Mouse (Mus musculus): Measurements from ENCODE around the gene Mrpl37. TPM values are rescaled to one million over a fixed set of nuclear protein-coding genes. Genes with fewer than 3 reads are reported as not detected.

The Mrpl37 gene
- polyA plus RNA-seq, 1 experiment from 2014 or later = 38.6 TPM

- no peak overlapping the region for H3K9ac ChIP-seq (replicated peaks)
- no peak for DNase-seq
Observed at GRCm38 (mm10) chr4:107006229-107006628, 60.4 kb downstream of the Mrpl37 start.

More at GRCm38 (mm10) chr4:107006229-107006628, 60.4 kb downstream of the Mrpl37 start:
- H3K27ac ChIP-seq (ENCODE audit: low read depth) = no peak overlapping the region
- no peak for ATAC-seq
- TF ChIP-seq CTCF (IDR thresholded peaks at IDR 0.05; ENCODE audit: low read depth) = no peak
- TF ChIP-seq EP300 (IDR thresholded peaks at IDR 0.05; ENCODE audit: low read depth) = no peak
- no peak overlapping the region for H3K4me3 ChIP-seq (ENCODE audit: low read depth, low read length)
- H3K4me1 ChIP-seq (ENCODE audit: insufficient read depth) = peaks cover 37% of the 10 kb centered on the region
- H3K27me3 ChIP-seq (ENCODE audit: insufficient read depth, low read length) = no peaks in the 10 kb centered on the region
- 0 out of 2 replicates have a peak, but pooled peaks cover 3% of the 10 kb centered on the region for H3K36me3 ChIP-seq (replicated peaks; ENCODE audit: insufficient read depth, low read length)
- H3K9me3 ChIP-seq (ENCODE audit: low read length) = no peaks in the 10 kb centered on the region
- no peak overlapping the region for H3K4me2 ChIP-seq (ENCODE audit: low read depth, low read length)
- 48% methylated on average over 4 of the region's 4 CpGs for whole genome bisulfite sequencing (ENCODE audit: insufficient replicate concordance)

Other genes starting within 250 kb of the Mrpl37 start
- gene Ssbp3, start 156.2 kb downstream of the Mrpl37 start, polyA plus RNA-seq (2015; fragmentation: Nextera tagmentation; extraction: Ambion mirVana) = 22.8 and 26.8 TPM in 2 replicates
- gene Cyb5rl, start 120 bp upstream of the Mrpl37 start, polyA plus RNA-seq (2015; fragmentation: Nextera tagmentation; extraction: Ambion mirVana) = 2.8 and 3.1 TPM in 2 replicates
- not detected in 2 replicates for gene Cdcp2, start 30.0 kb upstream of the Mrpl37 start, polyA plus RNA-seq (2015; fragmentation: Nextera tagmentation; extraction: Ambion mirVana)
- gene Tmem59, start 111.5 kb upstream of the Mrpl37 start, polyA plus RNA-seq (2015; fragmentation: Nextera tagmentation; extraction: Ambion mirVana) = 282 and 296 TPM in 2 replicates
- 12.7 TPM in 2 replicates for gene Tceanc2, start 112.2 kb upstream of the Mrpl37 start, polyA plus RNA-seq (2015; fragmentation: Nextera tagmentation; extraction: Ambion mirVana)
- not detected in 2 replicates for gene Ldlrad1, start 142.3 kb upstream of the Mrpl37 start, polyA plus RNA-seq (2015; fragmentation: Nextera tagmentation; extraction: Ambion mirVana)
- 15.0 and 15.9 TPM in 2 replicates for gene Lrrc42, start 186.7 kb upstream of the Mrpl37 start, polyA plus RNA-seq (2015; fragmentation: Nextera tagmentation; extraction: Ambion mirVana)
- gene Hspb11, start 186.7 kb upstream of the Mrpl37 start, polyA plus RNA-seq (2015; fragmentation: Nextera tagmentation; extraction: Ambion mirVana) = 17.4 and 18.1 TPM in 2 replicates
- 6.0 and 10.3 TPM in 2 replicates for gene Dio1, start 240.3 kb upstream of the Mrpl37 start, polyA plus RNA-seq (2015; fragmentation: Nextera tagmentation; extraction: Ambion mirVana)
- 35.8 and 35.9 TPM in 2 replicates for gene Yipf1, start 247.5 kb upstream of the Mrpl37 start, polyA plus RNA-seq (2015; fragmentation: Nextera tagmentation; extraction: Ambion mirVana)